In genomic region chr6:128797936-128798771, GRCm38 (mm10) we compare ENCODE assay signal across 7 mouse cellular contexts. TPM values are rescaled to one million over a fixed set of nuclear protein-coding genes. Genes with fewer than 3 reads are reported as not detected.
DNase-seq lines count a peak whose midpoint lies in the region; ATAC-seq and TF ChIP-seq lines count a peak whose summit lies in the region.

No protein-coding gene starts in this region.

- intact Hi-C loops in left cerebral cortex, postnatal 4 days (cut with DNase I) = loop anchor here (2.0 kb wide), 1 partner anchor 37 kb away; no protein-coding TSS in a partner anchor

- 0 out of 2 replicates have a peak overlapping the region, but pooled peaks have one; percentile 39 for H3K27ac ChIP-seq in liver, postnatal 0 days (ENCODE audit: low read depth)
- peak overlapping the region; percentile 46 for H3K27ac ChIP-seq in neural tube, embryonic 13.5 days (replicated peaks)

- no peaks in the 10 kb centered on the region for H3K27me3 ChIP-seq in liver, postnatal 0 days (ENCODE audit: insufficient read depth, low read length)
- H3K27me3 ChIP-seq in neural tube, embryonic 13.5 days = no peaks in the 10 kb centered on the region

- no peak for ATAC-seq in liver, postnatal 0 days
- no peak for ATAC-seq in neural tube, embryonic 13.5 days (ENCODE audit: low read depth)

- no peaks in the 10 kb centered on the region for H3K9me3 ChIP-seq in liver, postnatal 0 days (ENCODE audit: low read length)
- H3K9me3 ChIP-seq in neural tube, embryonic 13.5 days = no peaks in the 10 kb centered on the region

- peak; percentile 39 for DNase-seq in 3T3-L1 (ENCODE audit: low read depth, low spot score)
- peak; percentile 59 for DNase-seq in CD4-positive helper T cell, adult 2 months (ENCODE audit: low read depth, low spot score)
- DNase-seq in embryo, embryonic 11 days = peak; percentile 54
- DNase-seq in heart, postnatal 4 days = peak; percentile 14
- DNase-seq in liver, postnatal 0 days = peak; percentile 34
- DNase-seq in left cerebral cortex, postnatal 4 days = no peak

- TF ChIP-seq EP300 in liver, postnatal 0 days (IDR thresholded peaks at IDR 0.05; ENCODE audit: low read depth) = no peak

- H3K4me2 ChIP-seq in liver, postnatal 0 days (ENCODE audit: low read depth, low read length) = peak overlapping the region; percentile 74
- H3K4me2 ChIP-seq in neural tube, embryonic 13.5 days = peak overlapping the region; percentile 64

- peak overlapping the region; percentile 67 for H3K4me3 ChIP-seq in liver, postnatal 0 days (ENCODE audit: low read depth, low read length)
- peak overlapping the region; percentile 62 for H3K4me3 ChIP-seq in neural tube, embryonic 13.5 days

- TF ChIP-seq CTCF in liver, postnatal 0 days (IDR thresholded peaks at IDR 0.05; ENCODE audit: low read depth) = no peak

- WGBS in liver, postnatal 0 days (ENCODE audit: insufficient replicate concordance) = 27% methylated on average over 15 of the region's 15 CpGs
- WGBS in neural tube, embryonic 13.5 days = 12% methylated on average over 15 of the region's 15 CpGs

- no peak overlapping the region for H3K9ac ChIP-seq in liver, postnatal 0 days (replicated peaks)
- H3K9ac ChIP-seq in neural tube, embryonic 13.5 days = peak overlapping the region; percentile 60

- H3K4me1 ChIP-seq in liver, postnatal 0 days (ENCODE audit: insufficient read depth) = peaks cover 19% of the 10 kb centered on the region
- H3K4me1 ChIP-seq in neural tube, embryonic 13.5 days (replicated peaks) = peaks cover 17% of the 10 kb centered on the region

- no peaks in the 10 kb centered on the region for H3K36me3 ChIP-seq in liver, postnatal 0 days (replicated peaks; ENCODE audit: insufficient read depth, low read length)
- H3K36me3 ChIP-seq in neural tube, embryonic 13.5 days = no peaks in the 10 kb centered on the region

RNA-seq across cellular contexts. Expression of gene Klrb1c, which starts 9.1 kb away (rescaled TPM):
- not detected for total RNA-seq in heart, postnatal 4 days (2021)
- polyA plus RNA-seq in liver, postnatal 0 days (2015; fragmentation: Nextera tagmentation; extraction: Ambion mirVana) = 0.64 and 1.1 TPM in 2 replicates
- polyA plus RNA-seq in neural tube, embryonic 13.5 days (2015; fragmentation: Nextera tagmentation; extraction: Ambion mirVana) = 0.10 TPM in 1 of 2 replicates, not detected in the other
- total RNA-seq in left cerebral cortex, postnatal 4 days (2021) = not detected

RNA-seq across cellular contexts. Expression of gene Gm44511, which starts 28.0 kb away (rescaled TPM):
- not detected for total RNA-seq in heart, postnatal 4 days (2021)
- not detected in 2 replicates for polyA plus RNA-seq in liver, postnatal 0 days (2015; fragmentation: Nextera tagmentation; extraction: Ambion mirVana)
- polyA plus RNA-seq in neural tube, embryonic 13.5 days (2015; fragmentation: Nextera tagmentation; extraction: Ambion mirVana) = not detected in 2 replicates
- not detected for total RNA-seq in left cerebral cortex, postnatal 4 days (2021)

RNA-seq across cellular contexts. Expression of gene Klrb1b, which starts 28.0 kb away (rescaled TPM):
- total RNA-seq in heart, postnatal 4 days (2021) = not detected
- polyA plus RNA-seq in liver, postnatal 0 days (2015; fragmentation: Nextera tagmentation; extraction: Ambion mirVana) = 0.32 and 0.39 TPM in 2 replicates
- polyA plus RNA-seq in neural tube, embryonic 13.5 days (2015; fragmentation: Nextera tagmentation; extraction: Ambion mirVana) = not detected in 2 replicates
- total RNA-seq in left cerebral cortex, postnatal 4 days (2021) = not detected
